Mouse (Mus musculus) limb, embryonic 14.5 days (tissue): Measurements from ENCODE around the gene Olfr452. TPM values are rescaled to one million over a fixed set of nuclear protein-coding genes. Genes with fewer than 3 reads are reported as not detected.

Experiments used
- ATAC-seq: fragments of 200-750 bp; cut with Nextera tagmentation; 2 replicates; pipeline ENCODE4 v1.8.0; 2017; ENCODE audit warnings: low read depth, moderate number of reproducible peaks, moderate TSS enrichment; ENCODE audit not compliant: low FRiP score
- DNase-seq: peaks from one replicate; pipeline ENCODE4 v3.0.0-alpha.2; 2015; ENCODE audit warnings: low spot score
- H3K27ac ChIP-seq: fragments of 300-500 bp; sonication (generic); replicated peaks from 2 replicates; pipeline ENCODE4 v1.5.1; 2014; ENCODE audit warnings: low read depth, mild to moderate bottlenecking, low read length, moderate library complexity, mixed read lengths
- H3K27me3 ChIP-seq: fragments of 300-500 bp; sonication (generic); 2 replicates; pipeline ENCODE4 v1.6.1; 2014; ENCODE audit warnings: low read length, mixed read lengths; ENCODE audit not compliant: control insufficient read depth, insufficient read depth
- H3K36me3 ChIP-seq: fragments of 300-500 bp; sonication (generic); 2 replicates; pipeline ENCODE4 v1.6.1; 2014; ENCODE audit warnings: mild to moderate bottlenecking, low read length, moderate library complexity, mixed read lengths; ENCODE audit not compliant: control insufficient read depth, insufficient read depth
- H3K4me1 ChIP-seq: fragments of 300-500 bp; sonication (generic); 2 replicates; pipeline ENCODE4 v1.6.1; 2014; ENCODE audit warnings: antibody characterized with exemption, low read length, mixed read lengths; ENCODE audit not compliant: control insufficient read depth, insufficient read depth
- H3K4me2 ChIP-seq: fragments of 300-500 bp; sonication (generic); replicated peaks from 2 replicates; pipeline ENCODE4 v1.6.1; 2014; ENCODE audit warnings: low read depth, mild to moderate bottlenecking, low read length, moderate library complexity; ENCODE audit not compliant: severe bottlenecking
- H3K4me3 ChIP-seq: fragments of 300-500 bp; sonication (generic); replicated peaks from 2 replicates; pipeline ENCODE4 v1.5.1; 2014; ENCODE audit warnings: low read length
- H3K9ac ChIP-seq: fragments of 300-500 bp; sonication (generic); 2 replicates; pipeline ENCODE4 v1.6.1; 2014; ENCODE audit warnings: mild to moderate bottlenecking, low read depth, low read length, moderate library complexity; ENCODE audit not compliant: severe bottlenecking
- H3K9me3 ChIP-seq: fragments of 300-500 bp; sonication (generic); 2 replicates; pipeline ENCODE4 v1.6.1; 2016; ENCODE audit warnings: low read length; ENCODE audit not compliant: control insufficient read depth
- POLR2A ChIP-seq: fragments of 200-500 bp; IDR thresholded peaks from 2 replicates; pipeline ENCODE4 v1.8.0; 2012; ENCODE audit warnings: inconsistent platforms, mild to moderate bottlenecking, moderate library complexity, borderline replicate concordance; ENCODE audit not compliant: insufficient read depth, insufficient read length; ENCODE audit errors: extremely low read depth
- WGBS: fragments of 180-500 bp; shearing (Covaris S2); extraction: QIAGEN DNeasy Blood & Tissue Kit; methylation state at CpG from one replicate; pipeline ENCODE4 v1.1.7; 2014; 5-methylcytosine and 5-hydroxymethylcytosine counted together
- polyA plus RNA-seq, 2 experiments: library from polyadenylated mRNA; depleted of rRNA in 1 of 2; stranded (reverse) in 1 of 2; unstranded in 1 of 2; fragments of >200 nt; fragmentation: Nextera tagmentation in 1 of 2; extraction: Ambion mirVana in 1 of 2; gene quantifications; 2 replicates each; pipeline versions ENCODE4 v1.2.1 to v1.2.3; 2012 to 2014

Gene Olfr452
- polyA plus RNA-seq (2012; rRNA removed) (not detected in 2 replicates), polyA plus RNA-seq (2014; fragmentation: Nextera tagmentation; extraction: Ambion mirVana) (not detected in 2 replicates)

GRCm38 (mm10) chr6:42784793-42785192, at the start of gene Olfr452:
Olfr452 (plus strand) TSS chr6:42785093.
- DNase-seq (no peak), ATAC-seq (no peak)
- Histone ChIP-seq H3K4me1 (no peaks in the 10 kb centered on the region), H3K27me3 (no peaks in the 10 kb centered on the region), H3K4me2 (no peak within 1 kb of the TSS), H3K9me3 (no peaks in the 10 kb centered on the region), H3K4me3 (no peak within 1 kb of the TSS), H3K27ac (no peak within 1 kb of the TSS), H3K9ac (no peak within 1 kb of the TSS), H3K36me3 (no peaks in the 10 kb centered on the region)
- no peak for TF ChIP-seq POLR2A

GRCm38 (mm10) chr6:42739071-42739470, 45.8 kb upstream of the Olfr452 start, which contains the start of gene Olfr453:
Olfr453 (plus strand) TSS chr6:42739371.
- DNase-seq (no peak), ATAC-seq (no peak)
- TF ChIP-seq POLR2A, result no peak
- Histone ChIP-seq H3K27ac (no peak within 1 kb of the TSS), H3K4me2 (no peak within 1 kb of the TSS), H3K9ac (no peak within 1 kb of the TSS), H3K36me3 (no peaks in the 10 kb centered on the region), H3K4me1 (no peaks in the 10 kb centered on the region), H3K27me3 (no peaks in the 10 kb centered on the region), H3K9me3 (no peaks in the 10 kb centered on the region), H3K4me3 (no peak within 1 kb of the TSS)
- WGBS, result 92% methylated on average over 1 of the region's 1 CpGs

GRCm38 (mm10) chr6:42742303-42742702, 42.6 kb upstream of the Olfr452 start:
- 77% methylated on average over 5 of the region's 5 CpGs for whole genome bisulfite sequencing
- Histone ChIP-seq H3K9ac (no peak overlapping the region), H3K4me3 (no peak overlapping the region), H3K36me3 (no peaks in the 10 kb centered on the region), H3K9me3 (no peaks in the 10 kb centered on the region), H3K27me3 (no peaks in the 10 kb centered on the region), H3K4me1 (no peaks in the 10 kb centered on the region), H3K4me2 (no peak overlapping the region), H3K27ac (no peak overlapping the region)
- ATAC-seq (no peak), DNase-seq (no peak)
- no peak for TF ChIP-seq POLR2A

DNA sequence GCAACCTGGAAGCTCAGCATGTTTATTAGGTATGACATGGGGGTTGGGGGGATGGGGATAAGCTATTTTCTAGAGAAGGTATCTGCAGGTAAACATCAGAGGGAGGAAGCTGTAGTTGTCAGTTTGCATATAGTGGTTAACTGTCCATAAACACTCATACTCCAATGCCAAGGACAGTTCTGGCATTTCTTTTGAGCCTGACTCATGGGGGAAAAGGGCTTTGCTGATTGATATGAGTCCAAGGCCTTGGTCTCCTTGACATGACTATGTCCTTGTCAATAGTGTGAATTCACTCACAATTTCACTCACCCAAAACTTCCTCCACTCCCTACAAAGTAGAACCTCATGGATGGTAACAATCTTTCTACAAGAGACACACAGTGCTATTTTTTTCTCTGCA, 37.0 kb upstream of the Olfr452 start:
- no peak overlapping the region for H3K4me2 ChIP-seq
- no peaks in the 10 kb centered on the region for H3K27me3 ChIP-seq
- no peak for TF ChIP-seq POLR2A
- ATAC-seq (no peak), DNase-seq (no peak)
- no peaks in the 10 kb centered on the region for H3K36me3 ChIP-seq
- H3K27ac ChIP-seq, result no peak overlapping the region
- no peaks in the 10 kb centered on the region for H3K9me3 ChIP-seq
- no peak overlapping the region for H3K9ac ChIP-seq
- H3K4me1 ChIP-seq, result no peaks in the 10 kb centered on the region
- H3K4me3 ChIP-seq, result no peak overlapping the region

DNA sequence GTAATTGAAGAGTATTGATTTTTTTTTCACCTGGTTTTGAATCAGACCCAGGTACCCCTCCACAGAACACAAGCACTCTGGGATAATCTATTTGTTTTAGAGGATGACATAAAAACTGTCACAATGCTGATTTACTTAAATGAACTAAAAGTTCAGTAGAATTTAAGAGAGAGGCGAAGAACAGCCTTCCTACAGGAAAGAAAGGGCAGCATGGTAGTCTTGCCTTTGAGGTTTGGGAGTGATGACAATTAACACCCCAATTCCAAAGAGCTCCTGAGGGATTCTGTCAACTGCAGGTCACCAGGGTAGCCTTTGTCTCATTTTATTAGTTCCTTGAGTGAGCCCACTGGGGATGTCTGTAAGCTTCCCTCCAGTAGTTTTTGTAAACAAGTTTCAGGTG, 28.8 kb upstream of the Olfr452 start, which contains the start of gene Olfr38:
Gene Olfr38, plus strand, starts transcription at position 301 of the 400 bp plus-strand sequence.
- 60% methylated on average over 1 of the region's 1 CpGs for WGBS
- no peak within 1 kb of the TSS for H3K9ac ChIP-seq
- H3K27me3 ChIP-seq, result no peaks in the 10 kb centered on the region
- no peaks in the 10 kb centered on the region for H3K36me3 ChIP-seq
- H3K4me3 ChIP-seq, result no peak within 1 kb of the TSS
- H3K27ac ChIP-seq, result no peak within 1 kb of the TSS
- no peaks in the 10 kb centered on the region for H3K9me3 ChIP-seq
- DNase-seq, result no peak
- H3K4me2 ChIP-seq, result no peak within 1 kb of the TSS
- ATAC-seq, result no peak
- no peak for TF ChIP-seq POLR2A
- no peaks in the 10 kb centered on the region for H3K4me1 ChIP-seq

DNA sequence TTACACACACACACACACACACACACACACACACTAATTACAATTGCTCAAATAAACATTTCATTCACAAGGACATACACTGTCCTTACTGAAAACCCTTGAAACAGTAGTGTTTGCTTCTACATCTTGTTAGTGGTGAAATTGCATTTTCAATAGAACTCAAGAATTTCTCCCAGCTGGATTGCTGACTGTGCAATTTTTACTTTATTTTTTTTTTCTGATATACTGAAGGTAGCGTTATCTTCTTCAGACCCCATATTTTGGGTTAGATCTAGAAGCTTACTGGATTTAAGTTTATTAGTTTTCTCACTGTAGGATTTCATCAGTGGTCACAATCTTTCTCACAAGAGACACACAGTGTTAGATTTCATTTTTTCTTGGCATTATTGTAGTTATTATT, 7.8 kb upstream of the Olfr452 start:
- no peak for TF ChIP-seq POLR2A
- Histone ChIP-seq H3K36me3 (no peaks in the 10 kb centered on the region), H3K27me3 (no peaks in the 10 kb centered on the region), H3K4me3 (no peak overlapping the region), H3K4me2 (no peak overlapping the region), H3K4me1 (no peaks in the 10 kb centered on the region), H3K9me3 (no peaks in the 10 kb centered on the region), H3K27ac (no peak overlapping the region), H3K9ac (no peak overlapping the region)
- ATAC-seq (no peak), DNase-seq (no peak)
- 87% methylated on average over 1 of the region's 1 CpGs for WGBS
